Mouse (Mus musculus) B cell, adult 67 days (primary cell): ENCODE results near the gene Got2. TPM values are rescaled to one million over a fixed set of nuclear protein-coding genes. Genes with fewer than 3 reads are reported as not detected.

Source experiments
- total RNA-seq, 2 experiments: library from RNA; stranded (reverse); gene quantifications; 4 replicates each; pipeline ENCODE4 v1.2.4; 2023

Got2 gene
- total RNA-seq: 10 to 100 TPM; 66.8 to 74.2 TPM

GRCm38 (mm10) chr8:95888285-95889136, at the start of gene Got2:
Gene Got2 (minus strand): TSS chr8:95888547.

GRCm38 (mm10) chr8:95853102-95853843, 35.1 kb downstream of the Got2 start, which contains the start of gene Slc38a7:
Gene Slc38a7 (minus strand): TSS chr8:95853539.

GRCm38 (mm10) chr8:95825162-95825561, 63.2 kb downstream of the Got2 start, which contains the start of gene Sap18b:
Gene Sap18b (plus strand): TSS chr8:95825346.

Other genes with a start within 250 kb of the Got2 start
- under 1 TPM in 1 of 2 experiments, not detected in 1; 0.56 TPM for gene Ndrg4, start 211.6 kb downstream of the Got2 start, total RNA-seq
- gene Setd6, start 172.7 kb downstream of the Got2 start, total RNA-seq: 10 to 100 TPM; 30.0 to 40.3 TPM
- gene Cnot1, start 81.1 kb downstream of the Got2 start, total RNA-seq: 100 to 1,000 TPM; 327 to 346 TPM
- 10 to 100 TPM; 47.7 to 83.8 TPM for gene Sap18b, start 63.2 kb downstream of the Got2 start, total RNA-seq
- gene Slc38a7, start 35.0 kb downstream of the Got2 start, total RNA-seq: 10 to 100 TPM; 20.9 to 22.5 TPM